Mouse (Mus musculus): Measurements from ENCODE around the gene Gm1673. TPM values are rescaled to one million over a fixed set of nuclear protein-coding genes. Genes with fewer than 3 reads are reported as not detected.

Gm1673 gene
- polyA plus RNA-seq, 1 experiment from 2014 or later = 61.2 TPM

GRCm38 (mm10) chr5:34000809-34001208 lies 17.6 kb downstream of the Gm1673 start:
- Histone ChIP-seq H3K4me3 (replicated peaks) (no peak overlapping the region), H3K9ac (no peak overlapping the region), H3K36me3 (no peaks in the 10 kb centered on the region), H3K9me3 (no peaks in the 10 kb centered on the region), H3K27me3 (replicated peaks) (peaks cover 41% of the 10 kb centered on the region), H3K4me1 (replicated peaks) (peaks cover 18% of the 10 kb centered on the region), H3K27ac (no peak overlapping the region), H3K4me2 (replicated peaks) (no peak overlapping the region)
- no peak for ATAC-seq
- 96% methylated on average over 25 of the region's 25 CpGs for WGBS

- no peaks in the 10 kb centered on the region for H3K9me3 ChIP-seq
- ATAC-seq = no peak
- no peak overlapping the region for H3K9ac ChIP-seq
- peaks cover 13% of the 10 kb centered on the region for H3K4me1 ChIP-seq (replicated peaks)
- WGBS = 100% methylated on average over 1 of the region's 1 CpGs
- no peaks in the 10 kb centered on the region for H3K36me3 ChIP-seq
- no peak overlapping the region for H3K27ac ChIP-seq
- no peak overlapping the region for H3K4me2 ChIP-seq (replicated peaks)
- H3K4me3 ChIP-seq (replicated peaks) = no peak overlapping the region
- peaks cover 35% of the 10 kb centered on the region for H3K27me3 ChIP-seq (replicated peaks)
Observed at GRCm38 (mm10) chr5:34001401-34001800, 18.2 kb downstream of the Gm1673 start.

- Histone ChIP-seq H3K9me3 (no peaks in the 10 kb centered on the region), H3K4me1 (replicated peaks) (peaks cover 3% of the 10 kb centered on the region), H3K27me3 (replicated peaks) (peaks cover 23% of the 10 kb centered on the region), H3K27ac (no peak overlapping the region), H3K4me3 (replicated peaks) (no peak overlapping the region), H3K36me3 (no peaks in the 10 kb centered on the region), H3K9ac (no peak overlapping the region), H3K4me2 (replicated peaks) (no peak overlapping the region)
- 88% methylated on average over 4 of the region's 4 CpGs for WGBS
- no peak for ATAC-seq
Observed at GRCm38 (mm10) chr5:34002636-34003035, 19.4 kb downstream of the Gm1673 start.

- H3K9me3 ChIP-seq = no peaks in the 10 kb centered on the region
- H3K4me1 ChIP-seq (replicated peaks) = no peaks in the 10 kb centered on the region
- ATAC-seq = no peak
- 78% methylated on average over 5 of the region's 5 CpGs for WGBS
- no peak overlapping the region for H3K9ac ChIP-seq
- no peak overlapping the region for H3K27ac ChIP-seq
- no peak overlapping the region for H3K4me2 ChIP-seq (replicated peaks)
- H3K4me3 ChIP-seq (replicated peaks) = no peak overlapping the region
- H3K27me3 ChIP-seq (replicated peaks) = peaks cover 3% of the 10 kb centered on the region; the same call in 1 of the 2 replicates
- H3K36me3 ChIP-seq = no peaks in the 10 kb centered on the region
Observed at GRCm38 (mm10) chr5:34004618-34005017, 21.4 kb downstream of the Gm1673 start.

GRCm38 (mm10) chr5:34006832-34007231 lies 23.6 kb downstream of the Gm1673 start:
- no peak for ATAC-seq
- no peak overlapping the region for H3K4me2 ChIP-seq (replicated peaks)
- no peaks in the 10 kb centered on the region for H3K36me3 ChIP-seq
- H3K9me3 ChIP-seq = no peaks in the 10 kb centered on the region
- H3K4me1 ChIP-seq (replicated peaks) = no peaks in the 10 kb centered on the region
- 87% methylated on average over 4 of the region's 4 CpGs for WGBS
- H3K4me3 ChIP-seq (replicated peaks) = no peak overlapping the region
- no peak overlapping the region for H3K9ac ChIP-seq
- H3K27me3 ChIP-seq (replicated peaks) = no peaks in the 10 kb centered on the region
- H3K27ac ChIP-seq = no peak overlapping the region

- no peaks in the 10 kb centered on the region for H3K9me3 ChIP-seq
- no peak for ATAC-seq
- no peaks in the 10 kb centered on the region for H3K4me1 ChIP-seq (replicated peaks)
Observed at GRCm38 (mm10) chr5:34007392-34007941, 24.2 kb downstream of the Gm1673 start.

GRCm38 (mm10) chr5:34014652-34015051 lies 31.4 kb downstream of the Gm1673 start:
- Histone ChIP-seq H3K4me3 (replicated peaks) (no peak overlapping the region), H3K4me2 (replicated peaks) (no peak overlapping the region), H3K9ac (no peak overlapping the region), H3K4me1 (replicated peaks) (no peaks in the 10 kb centered on the region), H3K27ac (no peak overlapping the region), H3K27me3 (replicated peaks) (no peaks in the 10 kb centered on the region), H3K9me3 (no peaks in the 10 kb centered on the region), H3K36me3 (no peaks in the 10 kb centered on the region)
- 75% methylated on average over 1 of the region's 1 CpGs for WGBS
- ATAC-seq = no peak

More at GRCm38 (mm10) chr5:34007392-34007941, 24.2 kb downstream of the Gm1673 start:
- Histone ChIP-seq H3K4me2 (replicated peaks) (no peak overlapping the region), H3K36me3 (no peaks in the 10 kb centered on the region), H3K4me3 (replicated peaks) (no peak overlapping the region), H3K27ac (no peak overlapping the region), H3K27me3 (replicated peaks) (no peaks in the 10 kb centered on the region), H3K9ac (no peak overlapping the region)
- WGBS = 84% methylated on average over 4 of the region's 4 CpGs

GRCm38 (mm10) chr5:34018968-34019367 lies 35.7 kb downstream of the Gm1673 start:
- Histone ChIP-seq H3K9ac (no peak overlapping the region), H3K27ac (no peak overlapping the region), H3K36me3 (no peaks in the 10 kb centered on the region), H3K4me3 (replicated peaks) (no peak overlapping the region), H3K4me1 (replicated peaks) (no peaks in the 10 kb centered on the region), H3K4me2 (replicated peaks) (no peak overlapping the region), H3K27me3 (replicated peaks) (no peaks in the 10 kb centered on the region), H3K9me3 (no peaks in the 10 kb centered on the region)
- 83% methylated on average over 4 of the region's 4 CpGs for WGBS
- ATAC-seq = no peak

GRCm38 (mm10) chr5:34030101-34030500 lies 46.9 kb downstream of the Gm1673 start:
- no peak overlapping the region for H3K27ac ChIP-seq
- no peaks in the 10 kb centered on the region for H3K4me1 ChIP-seq (replicated peaks)
- H3K4me3 ChIP-seq (replicated peaks) = no peak overlapping the region
- 74% methylated on average over 4 of the region's 4 CpGs for WGBS
- no peak overlapping the region for H3K4me2 ChIP-seq (replicated peaks)
- ATAC-seq = no peak
- no peaks in the 10 kb centered on the region for H3K9me3 ChIP-seq
- H3K27me3 ChIP-seq (replicated peaks) = no peaks in the 10 kb centered on the region
- no peak overlapping the region for H3K9ac ChIP-seq
- H3K36me3 ChIP-seq = no peaks in the 10 kb centered on the region

- H3K4me3 ChIP-seq (replicated peaks) = no peak overlapping the region
- 75% methylated on average over 6 of the region's 6 CpGs for WGBS
Observed at GRCm38 (mm10) chr5:34031022-34031421, 47.8 kb downstream of the Gm1673 start.

GRCm38 (mm10) chr5:34032520-34032919 lies 49.3 kb downstream of the Gm1673 start:
- no peaks in the 10 kb centered on the region for H3K27me3 ChIP-seq (replicated peaks)
- no peak overlapping the region for H3K27ac ChIP-seq
- no peak overlapping the region for H3K4me3 ChIP-seq (replicated peaks)
- no peak for ATAC-seq
- H3K4me1 ChIP-seq (replicated peaks) = no peaks in the 10 kb centered on the region
- H3K36me3 ChIP-seq = no peaks in the 10 kb centered on the region
- WGBS = 54% methylated on average over 3 of the region's 3 CpGs
- H3K9ac ChIP-seq = no peak overlapping the region
- no peaks in the 10 kb centered on the region for H3K9me3 ChIP-seq
- no peak overlapping the region for H3K4me2 ChIP-seq (replicated peaks)

More at GRCm38 (mm10) chr5:34031022-34031421, 47.8 kb downstream of the Gm1673 start:
- no peak overlapping the region for H3K27ac ChIP-seq
- H3K36me3 ChIP-seq = no peaks in the 10 kb centered on the region
- no peak overlapping the region for H3K4me2 ChIP-seq (replicated peaks)
- H3K9ac ChIP-seq = no peak overlapping the region
- no peaks in the 10 kb centered on the region for H3K4me1 ChIP-seq (replicated peaks)
- no peaks in the 10 kb centered on the region for H3K9me3 ChIP-seq
- no peaks in the 10 kb centered on the region for H3K27me3 ChIP-seq (replicated peaks)
- no peak for ATAC-seq
